Mouse (Mus musculus): ENCODE data around the gene Cpd. TPM values are rescaled to one million over a fixed set of nuclear protein-coding genes. Genes with fewer than 3 reads are reported as not detected.

The Cpd gene
- polyA plus RNA-seq, 1 experiment from 2014 or later = 21.1 TPM

DNA sequence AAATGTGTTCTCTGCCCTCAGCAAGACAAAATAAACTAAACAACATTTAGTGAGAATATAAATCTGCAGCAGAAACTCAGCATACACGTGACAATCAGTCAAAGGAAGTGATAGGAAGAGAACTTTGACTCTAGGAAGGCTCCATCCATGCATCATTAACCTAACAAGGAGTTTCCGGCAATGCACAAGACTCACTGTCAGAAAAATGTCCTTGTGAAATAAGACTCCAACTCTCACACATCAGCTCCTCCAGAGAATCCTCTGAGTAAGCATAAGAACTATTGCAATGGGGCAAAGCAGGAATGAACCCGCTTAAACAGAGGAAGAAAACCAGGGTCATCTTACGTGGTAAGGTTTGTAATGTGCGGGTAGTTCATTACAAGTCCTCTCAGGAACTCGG lies 49.6 kb downstream of the Cpd start:
- no peaks in the 10 kb centered on the region for H3K4me1 ChIP-seq (ENCODE audit: control insufficient read depth, insufficient read depth, low read length)
- no peak overlapping the region for H3K4me2 ChIP-seq (replicated peaks; ENCODE audit: low read depth, low read length)
- H3K27me3 ChIP-seq (ENCODE audit: control insufficient read depth, insufficient read depth, low read length) = no peaks in the 10 kb centered on the region
- no peak for ATAC-seq (ENCODE audit: insufficient number of reproducible peaks, insufficient read depth, low FRiP score, low read depth)
- no peaks in the 10 kb centered on the region for H3K9me3 ChIP-seq (ENCODE audit: control insufficient read depth, low read depth, low read length)
- 83% methylated on average over 6 of the region's 6 CpGs for WGBS
- H3K36me3 ChIP-seq (ENCODE audit: control insufficient read depth, insufficient read depth, low read length) = peaks cover 21% of the 10 kb centered on the region; the same call in 1 of the 2 replicates
- no peak overlapping the region for H3K4me3 ChIP-seq (ENCODE audit: low read depth, low read length)
- no peak overlapping the region for H3K9ac ChIP-seq (replicated peaks; ENCODE audit: low read depth, low read length)
- no peak overlapping the region for H3K27ac ChIP-seq (ENCODE audit: low read length)

DNA sequence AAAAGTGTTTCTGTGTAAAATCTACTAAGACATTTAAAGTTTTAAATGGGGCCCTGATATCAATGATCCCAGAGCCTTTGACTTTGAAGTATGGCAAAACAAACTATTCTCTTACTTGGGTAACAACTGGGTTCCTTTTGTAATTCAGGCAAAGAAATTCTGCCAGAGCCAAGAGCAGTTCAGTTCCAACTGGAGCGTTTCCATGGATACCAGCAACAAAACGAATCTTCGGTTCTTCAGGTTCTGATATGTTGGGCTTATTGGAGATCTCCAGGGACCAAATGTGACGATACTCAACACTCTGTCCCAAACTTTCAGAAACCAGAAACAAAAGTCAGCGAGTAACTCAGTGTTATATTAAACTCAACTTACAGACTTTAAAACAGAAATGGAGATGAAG lies 51.5 kb downstream of the Cpd start:
- no peak overlapping the region for H3K4me3 ChIP-seq (ENCODE audit: low read depth, low read length)
- H3K27me3 ChIP-seq (ENCODE audit: control insufficient read depth, insufficient read depth, low read length) = no peaks in the 10 kb centered on the region
- peaks cover 27% of the 10 kb centered on the region for H3K36me3 ChIP-seq (ENCODE audit: control insufficient read depth, insufficient read depth, low read length)
- no peak for ATAC-seq (ENCODE audit: insufficient number of reproducible peaks, insufficient read depth, low FRiP score, low read depth)
- no peaks in the 10 kb centered on the region for H3K4me1 ChIP-seq (ENCODE audit: control insufficient read depth, insufficient read depth, low read length)
- H3K27ac ChIP-seq (ENCODE audit: low read length) = no peak overlapping the region
- H3K9me3 ChIP-seq (ENCODE audit: control insufficient read depth, low read depth, low read length) = no peaks in the 10 kb centered on the region
- no peak overlapping the region for H3K4me2 ChIP-seq (replicated peaks; ENCODE audit: low read depth, low read length)
- H3K9ac ChIP-seq (replicated peaks; ENCODE audit: low read depth, low read length) = no peak overlapping the region
- WGBS = 89% methylated on average over 5 of the region's 5 CpGs

- WGBS = 77% methylated on average over 7 of the region's 7 CpGs
- no peaks in the 10 kb centered on the region for H3K27me3 ChIP-seq (ENCODE audit: control insufficient read depth, insufficient read depth, low read length)
- H3K4me3 ChIP-seq (ENCODE audit: low read depth, low read length) = no peak overlapping the region
Measured at GRCm38 (mm10) chr11:76791331-76791730, 55.5 kb downstream of the Cpd start.

DNA sequence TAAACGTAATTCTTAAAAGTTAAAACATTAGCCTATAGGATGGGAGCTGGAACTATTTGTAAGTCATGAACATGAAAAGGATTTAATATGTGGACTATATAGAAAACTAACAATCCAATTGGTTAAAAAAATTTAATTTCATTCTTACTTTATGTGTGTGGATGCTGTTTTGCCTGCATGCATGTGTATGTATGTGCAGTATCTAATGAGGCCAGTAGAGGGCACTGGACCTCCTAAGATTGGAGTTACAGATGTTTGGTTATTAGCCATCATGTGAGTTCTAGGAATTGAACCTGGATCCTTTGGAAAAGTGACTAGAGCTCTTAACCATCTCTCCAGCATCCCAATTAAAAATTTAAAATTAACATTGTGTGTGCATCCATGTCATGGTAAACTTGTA lies 57.6 kb downstream of the Cpd start:
- WGBS = 77% methylated on average over 1 of the region's 1 CpGs
- Histone ChIP-seq H3K9me3 (ENCODE audit: control insufficient read depth, low read depth, low read length) (no peaks in the 10 kb centered on the region), H3K4me3 (ENCODE audit: low read depth, low read length) (no peak overlapping the region), H3K4me1 (ENCODE audit: control insufficient read depth, insufficient read depth, low read length) (no peaks in the 10 kb centered on the region), H3K4me2 (replicated peaks; ENCODE audit: low read depth, low read length) (no peak overlapping the region), H3K27ac (ENCODE audit: low read length) (no peak overlapping the region), H3K9ac (replicated peaks; ENCODE audit: low read depth, low read length) (no peak overlapping the region), H3K27me3 (ENCODE audit: control insufficient read depth, insufficient read depth, low read length) (no peaks in the 10 kb centered on the region), H3K36me3 (ENCODE audit: control insufficient read depth, insufficient read depth, low read length) (peaks cover 20% of the 10 kb centered on the region)
- ATAC-seq (ENCODE audit: insufficient number of reproducible peaks, insufficient read depth, low FRiP score, low read depth) = no peak

More at GRCm38 (mm10) chr11:76791331-76791730, 55.5 kb downstream of the Cpd start:
- Histone ChIP-seq H3K36me3 (ENCODE audit: control insufficient read depth, insufficient read depth, low read length) (peaks cover 14% of the 10 kb centered on the region), H3K27ac (ENCODE audit: low read length) (no peak overlapping the region), H3K4me1 (ENCODE audit: control insufficient read depth, insufficient read depth, low read length) (no peaks in the 10 kb centered on the region), H3K4me2 (replicated peaks; ENCODE audit: low read depth, low read length) (no peak overlapping the region), H3K9me3 (ENCODE audit: control insufficient read depth, low read depth, low read length) (no peaks in the 10 kb centered on the region), H3K9ac (replicated peaks; ENCODE audit: low read depth, low read length) (no peak overlapping the region)
- no peak for ATAC-seq (ENCODE audit: insufficient number of reproducible peaks, insufficient read depth, low FRiP score, low read depth)

- no peaks in the 10 kb centered on the region for H3K4me1 ChIP-seq (ENCODE audit: control insufficient read depth, insufficient read depth, low read length)
- H3K4me2 ChIP-seq (replicated peaks; ENCODE audit: low read depth, low read length) = no peak overlapping the region
- H3K27me3 ChIP-seq (ENCODE audit: control insufficient read depth, insufficient read depth, low read length) = no peaks in the 10 kb centered on the region
- H3K4me3 ChIP-seq (ENCODE audit: low read depth, low read length) = no peak overlapping the region
- H3K9me3 ChIP-seq (ENCODE audit: control insufficient read depth, low read depth, low read length) = no peaks in the 10 kb centered on the region
- H3K9ac ChIP-seq (replicated peaks; ENCODE audit: low read depth, low read length) = no peak overlapping the region
- ATAC-seq (ENCODE audit: insufficient number of reproducible peaks, insufficient read depth, low FRiP score, low read depth) = no peak
- H3K36me3 ChIP-seq (ENCODE audit: control insufficient read depth, insufficient read depth, low read length) = peaks cover 5% of the 10 kb centered on the region; the same call in 1 of the 2 replicates
- no peak overlapping the region for H3K27ac ChIP-seq (ENCODE audit: low read length)
- 82% methylated on average over 8 of the region's 8 CpGs for WGBS
Measured at GRCm38 (mm10) chr11:76775533-76775932, 71.3 kb downstream of the Cpd start.

- Histone ChIP-seq H3K4me2 (replicated peaks; ENCODE audit: low read depth, low read length) (no peak overlapping the region), H3K9me3 (ENCODE audit: control insufficient read depth, low read depth, low read length) (no peaks in the 10 kb centered on the region), H3K36me3 (ENCODE audit: control insufficient read depth, insufficient read depth, low read length) (no peaks in the 10 kb centered on the region), H3K27me3 (ENCODE audit: control insufficient read depth, insufficient read depth, low read length) (no peaks in the 10 kb centered on the region), H3K4me3 (ENCODE audit: low read depth, low read length) (no peak overlapping the region), H3K27ac (ENCODE audit: low read length) (no peak overlapping the region), H3K9ac (replicated peaks; ENCODE audit: low read depth, low read length) (no peak overlapping the region), H3K4me1 (ENCODE audit: control insufficient read depth, insufficient read depth, low read length) (no peaks in the 10 kb centered on the region)
- ATAC-seq (ENCODE audit: insufficient number of reproducible peaks, insufficient read depth, low FRiP score, low read depth) = no peak
- WGBS = 62% methylated on average over 3 of the region's 3 CpGs
Measured at GRCm38 (mm10) chr11:76773811-76774210, 73.0 kb downstream of the Cpd start.

DNA sequence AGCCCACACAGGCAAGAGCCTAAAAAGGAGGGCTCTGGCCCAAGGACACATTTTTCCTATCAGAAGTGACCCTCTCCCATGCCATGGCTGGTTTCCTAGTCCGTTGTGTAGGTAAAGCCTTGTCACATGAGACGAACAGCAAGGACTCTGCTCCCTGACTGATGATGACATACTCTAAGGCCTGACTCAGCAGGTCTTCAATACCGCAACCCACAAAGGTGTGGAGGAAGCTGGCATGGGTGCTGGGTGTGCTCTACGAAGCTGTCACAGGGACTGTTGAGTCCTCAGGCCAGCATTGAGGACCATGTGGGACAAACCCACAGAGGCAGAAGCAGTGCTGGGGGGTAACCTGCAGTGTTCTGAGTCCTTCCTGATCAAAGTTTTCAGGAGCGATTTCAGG lies 76.3 kb downstream of the Cpd start:
- H3K9me3 ChIP-seq (ENCODE audit: control insufficient read depth, low read depth, low read length) = no peaks in the 10 kb centered on the region
- no peaks in the 10 kb centered on the region for H3K27me3 ChIP-seq (ENCODE audit: control insufficient read depth, insufficient read depth, low read length)
- H3K27ac ChIP-seq (ENCODE audit: low read length) = no peak overlapping the region
- no peak for ATAC-seq (ENCODE audit: insufficient number of reproducible peaks, insufficient read depth, low FRiP score, low read depth)
- H3K4me1 ChIP-seq (ENCODE audit: control insufficient read depth, insufficient read depth, low read length) = no peaks in the 10 kb centered on the region
- H3K4me2 ChIP-seq (replicated peaks; ENCODE audit: low read depth, low read length) = no peak overlapping the region
- no peak overlapping the region for H3K9ac ChIP-seq (replicated peaks; ENCODE audit: low read depth, low read length)
- H3K4me3 ChIP-seq (ENCODE audit: low read depth, low read length) = no peak overlapping the region
- no peaks in the 10 kb centered on the region for H3K36me3 ChIP-seq (ENCODE audit: control insufficient read depth, insufficient read depth, low read length)
- WGBS = 78% methylated on average over 5 of the region's 5 CpGs

GRCm38 (mm10) chr11:76763741-76764122 lies 83.1 kb downstream of the Cpd start:
- peaks cover 15% of the 10 kb centered on the region; the same call in 1 of the 2 replicates for H3K36me3 ChIP-seq (ENCODE audit: control insufficient read depth, insufficient read depth, low read length)
- H3K27me3 ChIP-seq (ENCODE audit: control insufficient read depth, insufficient read depth, low read length) = no peaks in the 10 kb centered on the region
- no peak overlapping the region for H3K9ac ChIP-seq (replicated peaks; ENCODE audit: low read depth, low read length)
- peaks cover 2% of the 10 kb centered on the region; the same call in 1 of the 2 replicates for H3K4me1 ChIP-seq (ENCODE audit: control insufficient read depth, insufficient read depth, low read length)
- 14% methylated on average over 4 of the region's 4 CpGs for WGBS
- H3K9me3 ChIP-seq (ENCODE audit: control insufficient read depth, low read depth, low read length) = no peaks in the 10 kb centered on the region
- H3K4me2 ChIP-seq (replicated peaks; ENCODE audit: low read depth, low read length) = peak overlapping the region; percentile 19; the same call in 1 of the 2 replicates
- H3K4me3 ChIP-seq (ENCODE audit: low read depth, low read length) = peak overlapping the region; percentile 93
- no peak for ATAC-seq (ENCODE audit: insufficient number of reproducible peaks, insufficient read depth, low FRiP score, low read depth)
- H3K27ac ChIP-seq (ENCODE audit: low read length) = no peak overlapping the region

DNA sequence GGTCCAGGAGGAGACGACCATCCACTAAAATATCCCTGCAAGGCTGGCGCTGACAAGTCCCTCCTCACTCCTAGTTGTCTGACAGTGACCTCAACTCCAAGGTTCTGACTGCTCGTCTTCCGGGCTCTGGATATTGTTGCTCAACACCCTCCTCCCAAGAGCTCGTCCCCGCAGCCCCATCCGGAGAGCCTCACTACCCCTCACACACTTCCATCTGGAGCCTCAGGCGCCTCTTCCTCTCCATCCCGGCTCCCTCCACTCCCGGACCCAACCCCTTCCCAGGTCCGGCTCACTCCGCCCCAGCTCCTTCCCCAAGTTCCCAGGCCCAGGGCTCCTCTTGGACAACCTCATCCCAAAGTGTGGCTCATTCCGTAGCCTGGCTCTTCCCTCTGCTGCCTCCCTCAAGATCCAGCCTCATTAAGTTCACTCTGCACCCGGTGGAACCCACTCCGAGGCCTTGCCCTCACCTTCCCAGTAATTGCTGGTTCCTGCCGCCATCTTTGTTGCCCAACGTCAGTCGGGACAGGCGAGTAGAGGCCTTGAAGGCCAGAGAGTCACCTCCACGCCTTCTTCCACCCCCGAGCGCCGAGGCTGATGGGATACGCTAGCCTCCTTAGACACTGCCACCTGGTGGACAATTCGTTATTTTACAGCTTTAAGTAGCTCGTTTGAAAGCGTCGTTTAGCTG lies 83.6 kb downstream of the Cpd start, which contains the start of gene Gosr1:
Gene Gosr1 (minus strand): TSS at position 527 of the 688 bp plus-strand sequence.
- H3K27ac ChIP-seq (ENCODE audit: low read length) = peak within 1 kb of the TSS; percentile 77
- ATAC-seq (ENCODE audit: insufficient number of reproducible peaks, insufficient read depth, low FRiP score, low read depth) = peak; percentile 96
- H3K9ac ChIP-seq (replicated peaks; ENCODE audit: low read depth, low read length) = peak within 1 kb of the TSS; percentile 87
- no peaks in the 10 kb centered on the region for H3K27me3 ChIP-seq (ENCODE audit: control insufficient read depth, insufficient read depth, low read length)
- peaks cover 2% of the 10 kb centered on the region; the same call in 1 of the 2 replicates for H3K4me1 ChIP-seq (ENCODE audit: control insufficient read depth, insufficient read depth, low read length)
- under 1% methylated on average over 28 of the region's 28 CpGs for WGBS
- H3K9me3 ChIP-seq (ENCODE audit: control insufficient read depth, low read depth, low read length) = no peaks in the 10 kb centered on the region
- H3K36me3 ChIP-seq (ENCODE audit: control insufficient read depth, insufficient read depth, low read length) = peaks cover 17% of the 10 kb centered on the region; the same call in 1 of the 2 replicates
- H3K4me3 ChIP-seq (ENCODE audit: low read depth, low read length) = peak within 1 kb of the TSS; percentile 93
- peak within 1 kb of the TSS; percentile 72 for H3K4me2 ChIP-seq (replicated peaks; ENCODE audit: low read depth, low read length)
